Mouse (Mus musculus) liver, adult 2 months (tissue): ENCODE results near the gene Mlx.

Experiments
- CTCF ChIP-seq: fragments of 200-500 bp; IDR thresholded peaks from 2 replicates; pipeline ENCODE4 v1.5.1; 2011; ENCODE audit warnings: low read depth, low read length, control low read depth
- POLR2A ChIP-seq: fragments of 200-500 bp; IDR thresholded peaks from 2 replicates; pipeline ENCODE4 v1.6.1; 2011; ENCODE audit warnings: low read length, control low read depth; ENCODE audit not compliant: insufficient read depth; ENCODE audit errors: extremely low read depth

GRCm38 (mm10) chr11:101059473-101059872 lies 27.6 kb upstream of the Mlx start:
- TF ChIP-seq CTCF (no peak), POLR2A (no peak)
